Mouse (Mus musculus) lung, postnatal 25 days (tissue): Measurements from ENCODE around the gene Lrtm2.
"Not testable (repeated sequence)": the region's sequence is repeated elsewhere in the genome, so short reads cannot be mapped to it uniquely, and the experiment has no call there.

Experiments
- DNase-seq: peaks from one replicate; pipeline ENCODE4 v3.0.0; 2022; ENCODE audit warnings: low spot score

Lrtm2 gene

GRCm38 (mm10) chr6:119330506-119330905 is at the start of gene Lrtm2:
Gene Lrtm2, minus strand, starts transcription at chr6:119330766.
- no peak for DNase-seq

GRCm38 (mm10) chr6:119378631-119379030 is 48.1 kb upstream of the Lrtm2 start:
- no peak for DNase-seq

- peak; percentile 57 for DNase-seq
Observed at GRCm38 (mm10) chr6:119377613-119378012, 47.0 kb upstream of the Lrtm2 start.

GRCm38 (mm10) chr6:119375035-119375434 is 44.5 kb upstream of the Lrtm2 start:
- DNase-seq = no peak

- DNase-seq = no peak
Observed at GRCm38 (mm10) chr6:119373000-119373705, 42.6 kb upstream of the Lrtm2 start.

GRCm38 (mm10) chr6:119372237-119372636 is 41.7 kb upstream of the Lrtm2 start:
- DNase-seq = no peak

- DNase-seq = no peak
Observed at GRCm38 (mm10) chr6:119371624-119372023, 41.1 kb upstream of the Lrtm2 start.

- DNase-seq = no peak
Observed at GRCm38 (mm10) chr6:119367382-119367781, 36.8 kb upstream of the Lrtm2 start.

GRCm38 (mm10) chr6:119366800-119367199 is 36.2 kb upstream of the Lrtm2 start:
- not testable (repeated sequence) for DNase-seq

GRCm38 (mm10) chr6:119363593-119363992 is 33.0 kb upstream of the Lrtm2 start:
- DNase-seq = no peak

- DNase-seq = no peak
Observed at GRCm38 (mm10) chr6:119360925-119361702, 30.5 kb upstream of the Lrtm2 start.

GRCm38 (mm10) chr6:119360250-119360649 is 29.7 kb upstream of the Lrtm2 start:
- not testable (repeated sequence) for DNase-seq

- no peak for DNase-seq
Observed at GRCm38 (mm10) chr6:119358020-119358571, 27.5 kb upstream of the Lrtm2 start.

GRCm38 (mm10) chr6:119352501-119352900 is 21.9 kb upstream of the Lrtm2 start:
- no peak for DNase-seq

- no peak for DNase-seq
Observed at GRCm38 (mm10) chr6:119351656-119352055, 21.1 kb upstream of the Lrtm2 start.

- DNase-seq = no peak
Observed at GRCm38 (mm10) chr6:119350703-119351198, 20.2 kb upstream of the Lrtm2 start.

- DNase-seq = peak; percentile 69
Observed at GRCm38 (mm10) chr6:119348234-119348633, 17.7 kb upstream of the Lrtm2 start.

GRCm38 (mm10) chr6:119347813-119348212 is 17.2 kb upstream of the Lrtm2 start:
- no peak for DNase-seq

GRCm38 (mm10) chr6:119346257-119346656 is 15.7 kb upstream of the Lrtm2 start:
- DNase-seq = no peak

GRCm38 (mm10) chr6:119341409-119341808 is 10.8 kb upstream of the Lrtm2 start:
- DNase-seq = peak; percentile 44

GRCm38 (mm10) chr6:119338121-119338912 is 7.8 kb upstream of the Lrtm2 start:
- no peak for DNase-seq

- DNase-seq = no peak
Observed at GRCm38 (mm10) chr6:119337287-119337686, 6.7 kb upstream of the Lrtm2 start.
